Mouse (Mus musculus) cortical plate, adult 2 months (tissue): ENCODE data around the gene Gfpt1.

ENCODE experiments used
- CTCF ChIP-seq: fragments of 200-500 bp; IDR thresholded peaks from 2 replicates; pipeline ENCODE4 v1.5.1; 2011; ENCODE audit warnings: mild to moderate bottlenecking, control low read depth, low read length; ENCODE audit not compliant: insufficient read depth; ENCODE audit errors: extremely low read depth
- POLR2A ChIP-seq: fragments of 200-500 bp; IDR thresholded peaks from 2 replicates; pipeline ENCODE4 v1.6.1; 2011; ENCODE audit warnings: mild to moderate bottlenecking, low read length, control low read depth; ENCODE audit not compliant: insufficient read depth; ENCODE audit errors: extremely low read depth

DNA sequence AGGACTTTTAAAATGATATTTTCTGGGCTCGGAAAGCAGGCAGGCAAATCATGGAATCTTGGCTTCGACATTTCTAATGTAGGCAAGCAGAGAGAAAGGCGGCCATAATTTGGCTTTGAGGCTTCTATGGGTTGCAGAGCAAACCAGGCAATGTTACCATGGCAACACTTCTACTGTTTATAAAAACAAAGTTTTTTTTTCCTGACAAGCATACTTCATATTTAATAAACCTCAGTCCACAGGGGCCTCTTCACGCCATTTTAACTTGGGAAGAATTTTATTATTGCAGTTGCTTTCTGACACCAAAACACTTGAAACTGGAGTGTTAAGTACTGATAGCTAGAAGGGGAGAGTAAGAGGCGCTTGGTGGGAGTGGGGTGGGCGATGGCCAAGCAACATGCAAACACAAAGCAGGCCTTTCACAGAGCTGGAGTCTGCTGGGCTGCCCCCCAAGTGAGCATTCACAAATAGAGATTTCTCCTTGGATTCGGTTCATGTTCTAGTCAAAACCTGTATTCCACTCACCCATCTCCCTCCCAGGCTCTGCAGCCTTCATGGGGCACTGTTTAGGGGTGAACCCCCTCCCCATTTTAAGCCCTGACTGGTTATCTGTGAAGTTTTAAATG, 57.1 kb downstream of the Gfpt1 start:
- TF ChIP-seq CTCF (no peak), POLR2A (no peak)
